Mouse (Mus musculus) c-Kit-positive CD71-negative TER-119-negative erythroid progenitor cells, embryonic 14.5 days (primary cell): ENCODE data around the gene Myo16.

ENCODE experiments used
- DNase-seq: peaks from one replicate; pipeline ENCODE4 v3.0.0-alpha.2; 2013; ENCODE audit warnings: low read depth

Gene Myo16

DNA sequence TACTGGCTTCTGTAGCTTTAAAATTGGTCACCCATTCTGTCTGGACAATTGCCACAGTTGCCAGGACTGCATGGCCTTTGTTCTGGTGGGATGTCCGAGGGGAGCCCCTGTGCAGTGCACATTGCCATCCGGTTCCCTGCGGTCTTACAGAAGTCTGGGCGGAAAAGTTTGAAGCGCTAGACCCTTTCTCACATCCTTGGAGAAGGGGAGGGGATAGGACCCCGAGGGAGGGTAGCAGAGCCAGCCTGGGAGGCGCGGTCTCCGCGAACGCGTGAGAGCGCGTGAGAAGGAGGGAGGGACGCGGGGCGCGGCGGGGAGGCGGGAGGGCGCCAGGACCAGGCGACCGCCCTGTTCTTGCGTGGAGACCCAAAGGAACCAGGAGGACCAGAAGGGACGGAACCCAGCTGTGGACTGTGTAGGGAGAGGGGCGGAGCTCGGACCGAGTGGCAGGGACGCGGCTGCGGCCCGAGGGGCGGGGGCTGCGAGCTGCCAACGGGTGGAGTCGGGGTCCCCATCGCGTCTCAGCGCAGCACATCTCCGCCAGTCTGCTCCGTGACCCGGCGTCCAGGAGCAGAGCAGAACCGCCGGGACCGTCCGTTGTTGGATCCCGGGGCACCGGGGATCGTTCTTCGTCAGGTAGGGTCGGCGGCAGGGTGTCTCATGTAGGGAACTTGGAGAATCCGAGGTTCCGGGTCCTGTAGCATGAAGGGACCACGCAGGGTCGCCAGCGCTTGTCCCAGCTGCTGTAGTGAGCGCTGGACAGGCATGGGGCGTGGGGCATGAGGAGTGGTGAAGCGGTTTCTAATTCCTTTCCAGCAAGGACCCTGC, at the start of gene Myo16:
TSS of gene Myo16 (plus strand) at position 301 of the 828 bp plus-strand sequence.
- no peak for DNase-seq

GRCm38 (mm10) chr8:10108516-10109271, 45.0 kb upstream of the Myo16 start:
- DNase-seq: no peak

DNA sequence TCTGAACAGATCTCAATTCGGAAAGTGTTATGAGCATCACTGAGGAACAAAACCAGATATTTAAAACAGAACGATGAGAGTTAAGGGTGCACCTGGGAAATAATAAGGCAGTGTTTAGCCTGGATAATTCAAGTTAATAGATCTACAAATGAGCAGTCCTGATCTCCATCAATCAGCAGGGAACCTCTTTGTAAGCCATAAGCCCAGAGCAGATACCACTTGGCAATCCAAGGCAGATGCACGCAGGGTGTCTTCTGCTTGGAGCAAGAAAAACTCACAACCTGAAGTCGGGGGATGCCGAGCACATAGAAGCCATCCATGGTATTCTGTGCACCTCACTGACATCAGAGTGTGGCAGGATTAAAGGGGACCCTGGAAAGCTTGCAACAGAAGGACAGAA, 31.0 kb upstream of the Myo16 start:
- no peak for DNase-seq

GRCm38 (mm10) chr8:10123412-10123811, 30.3 kb upstream of the Myo16 start:
- DNase-seq: no peak

- DNase-seq: no peak
These were observed 28.0 kb upstream of the Myo16 start for GRCm38 (mm10) chr8:10125684-10126083.

GRCm38 (mm10) chr8:10130513-10131414, 22.9 kb upstream of the Myo16 start:
- no peak for DNase-seq

- no peak for DNase-seq
These were observed 14.2 kb upstream of the Myo16 start for GRCm38 (mm10) chr8:10139536-10139935.

DNA sequence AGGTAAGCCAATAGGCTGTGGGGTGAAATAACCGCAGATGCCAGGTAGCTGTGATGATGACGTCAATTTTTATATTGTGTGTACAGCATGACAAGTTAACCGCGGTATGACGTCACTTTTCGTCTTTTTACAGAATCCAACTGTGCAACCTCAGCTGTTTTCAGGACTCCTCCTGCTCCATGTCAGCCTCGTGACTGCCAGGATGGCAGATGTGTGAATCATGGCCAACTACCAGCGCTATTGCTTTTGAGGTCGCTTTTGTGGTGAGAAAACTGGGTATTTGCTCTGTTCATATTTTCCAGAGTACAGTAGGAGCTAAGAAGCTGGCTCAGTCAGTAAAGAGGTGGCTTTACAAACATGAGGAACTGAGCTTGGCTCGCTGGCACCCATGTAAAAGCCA, 9.8 kb upstream of the Myo16 start:
- no peak for DNase-seq

DNA sequence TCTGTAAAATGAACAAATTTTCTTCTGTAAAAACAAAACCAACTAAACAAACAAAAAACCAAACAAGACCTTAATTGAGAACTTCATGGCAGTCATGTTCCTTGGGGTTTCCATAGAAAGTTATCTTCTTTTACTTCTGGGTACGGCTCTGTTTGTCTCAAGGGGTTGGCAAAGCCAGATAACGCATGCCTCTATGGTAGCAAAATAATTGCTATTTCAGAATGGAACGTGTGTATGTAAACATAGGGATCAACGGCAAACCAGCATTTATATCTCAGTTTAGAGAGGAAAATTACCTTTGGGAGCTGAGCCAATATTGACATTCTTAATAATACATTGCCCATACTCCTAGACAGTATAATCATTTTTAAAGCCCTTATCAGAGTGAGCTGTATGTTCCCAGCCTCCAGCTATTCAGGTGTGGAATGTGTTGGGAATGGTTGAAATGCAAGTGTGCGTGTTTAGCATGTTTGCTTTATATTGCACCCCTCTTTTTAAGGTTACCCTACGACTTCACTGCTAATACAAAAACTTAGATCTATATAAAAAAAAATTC, 1.9 kb upstream of the Myo16 start:
- no peak for DNase-seq

DNA sequence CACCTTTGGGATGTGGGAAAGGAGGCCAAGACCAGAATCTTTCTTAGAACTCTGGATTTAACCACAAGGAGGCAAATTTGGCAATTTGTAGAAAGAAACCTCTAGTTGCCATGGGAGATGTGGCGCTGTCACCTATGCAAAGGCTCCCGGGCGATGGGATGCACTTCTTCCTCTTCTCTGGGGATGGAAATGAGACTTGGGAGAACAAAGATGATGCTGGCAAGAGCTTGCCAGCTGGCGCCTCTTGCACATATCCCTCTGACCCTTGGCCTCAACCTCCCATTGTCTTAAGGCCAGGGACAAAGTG, 681 bp downstream of the Myo16 start:
- DNase-seq: no peak

GRCm38 (mm10) chr8:10155075-10155474, 1.4 kb downstream of the Myo16 start:
- no peak for DNase-seq

DNA sequence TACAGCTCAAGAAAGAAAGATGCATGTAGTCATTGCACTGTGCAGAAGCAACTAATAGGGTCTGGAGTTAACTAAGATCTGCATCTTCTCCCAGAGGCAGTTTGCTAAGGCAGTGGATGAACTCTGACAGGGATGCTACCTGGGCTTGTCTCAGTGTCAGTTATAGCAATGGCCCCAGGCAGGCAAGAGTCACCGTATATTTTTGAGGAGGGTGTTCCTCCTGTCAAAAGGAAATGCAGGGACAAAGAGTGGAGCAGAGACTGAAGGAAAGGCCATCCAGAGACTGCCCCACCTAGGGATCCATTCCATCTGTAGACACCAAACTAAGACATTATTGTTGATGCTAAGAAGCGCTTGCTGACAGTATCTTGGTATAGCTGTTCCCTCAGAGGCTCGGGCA, 7.4 kb downstream of the Myo16 start:
- no peak for DNase-seq

- DNase-seq: no peak
These were observed 11.2 kb downstream of the Myo16 start for GRCm38 (mm10) chr8:10164959-10165358.

GRCm38 (mm10) chr8:10168326-10168725, 14.6 kb downstream of the Myo16 start:
- DNase-seq: no peak

- no peak for DNase-seq
These were observed 16.2 kb downstream of the Myo16 start for GRCm38 (mm10) chr8:10169894-10170293.

DNA sequence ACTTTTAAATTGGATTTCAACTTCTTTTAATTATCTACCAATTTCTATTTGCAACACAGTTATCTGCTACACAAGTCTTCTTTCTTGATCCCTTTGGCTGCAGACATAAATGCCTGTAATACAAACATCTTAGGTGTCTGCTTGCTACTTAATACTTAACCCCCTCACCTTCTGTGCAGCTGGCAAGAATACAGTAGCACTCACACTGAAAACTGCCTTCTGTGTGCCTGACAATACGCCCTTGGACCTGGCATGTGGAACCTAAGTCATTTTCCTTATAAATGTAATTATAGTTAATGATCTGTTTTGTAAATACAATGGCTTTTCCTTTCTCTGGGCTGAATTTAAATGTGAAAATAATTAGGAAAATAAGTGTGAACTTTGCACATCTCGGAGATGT, 17.6 kb downstream of the Myo16 start:
- no peak for DNase-seq

DNA sequence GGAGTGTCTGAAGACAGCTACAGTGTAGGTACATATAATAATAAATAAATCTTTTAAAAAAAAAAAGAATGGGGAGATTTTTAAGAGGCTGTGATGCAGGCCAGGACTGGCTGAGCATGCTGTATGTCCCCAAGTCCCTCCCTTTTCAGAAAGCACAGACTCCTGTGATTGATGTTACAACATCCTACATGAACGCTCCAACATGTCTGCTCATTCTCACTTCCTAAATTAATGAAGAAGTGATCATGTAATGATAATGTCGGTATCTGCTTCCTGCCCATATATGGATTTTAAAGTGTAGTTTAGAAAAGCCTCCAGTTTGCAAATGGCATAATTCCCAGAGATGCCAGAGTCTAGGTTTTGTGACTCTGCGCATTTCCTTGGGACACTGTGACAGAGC, 18.6 kb downstream of the Myo16 start:
- no peak for DNase-seq

- no peak for DNase-seq
These were observed 19.5 kb downstream of the Myo16 start for GRCm38 (mm10) chr8:10173033-10173747.

GRCm38 (mm10) chr8:10174201-10174840, 20.6 kb downstream of the Myo16 start:
- DNase-seq: no peak

DNA sequence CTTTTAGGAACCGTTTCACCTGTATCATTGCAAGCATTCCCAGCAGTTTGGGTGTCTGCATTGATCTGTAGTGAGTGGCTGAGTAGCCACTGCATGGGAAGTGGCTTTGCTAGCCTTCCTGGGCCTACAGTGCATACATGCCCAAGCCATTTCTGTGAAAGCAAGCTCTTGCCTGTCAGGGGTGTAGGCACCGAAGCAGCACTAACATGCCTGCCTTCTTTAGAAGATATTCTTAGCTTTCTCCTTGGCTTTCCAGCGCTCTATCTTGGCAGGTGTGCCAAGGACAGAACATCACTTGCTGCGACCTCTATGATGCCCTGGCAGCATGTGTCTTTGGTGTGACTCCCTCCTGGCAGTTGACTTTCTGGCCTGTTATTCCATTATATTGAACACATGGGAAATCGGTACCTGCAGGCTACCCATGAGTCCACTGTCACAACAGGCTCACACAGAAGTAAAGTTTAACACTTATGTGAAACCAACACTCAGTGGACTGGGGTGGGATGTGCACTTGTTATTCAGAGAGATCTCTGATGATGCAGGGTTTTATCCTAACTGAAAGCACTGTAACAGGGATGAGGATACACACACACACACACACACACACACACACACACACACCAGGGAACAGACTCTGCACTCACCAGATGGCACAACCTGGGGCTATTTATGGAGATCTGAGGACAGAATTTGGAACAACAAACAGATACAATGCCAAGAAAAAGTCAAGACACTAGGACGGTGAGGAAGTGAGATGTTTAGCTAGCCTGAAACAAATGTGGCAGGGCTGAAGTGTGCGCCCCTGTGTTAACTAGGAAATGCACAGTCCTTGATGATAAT, 21.4 kb downstream of the Myo16 start:
- no peak for DNase-seq
